Mouse (Mus musculus): ENCODE measurements around the gene Polrmt.

Polrmt gene

GRCm38 (mm10) chr10:79688720-79689119, 57.7 kb downstream of the Polrmt start, which contains the start of gene Gzmm:
TSS of gene Gzmm (plus strand) at chr10:79689020.
- DNase-seq (ENCODE audit: low spot score in 2 of 2), result no peak

DNA sequence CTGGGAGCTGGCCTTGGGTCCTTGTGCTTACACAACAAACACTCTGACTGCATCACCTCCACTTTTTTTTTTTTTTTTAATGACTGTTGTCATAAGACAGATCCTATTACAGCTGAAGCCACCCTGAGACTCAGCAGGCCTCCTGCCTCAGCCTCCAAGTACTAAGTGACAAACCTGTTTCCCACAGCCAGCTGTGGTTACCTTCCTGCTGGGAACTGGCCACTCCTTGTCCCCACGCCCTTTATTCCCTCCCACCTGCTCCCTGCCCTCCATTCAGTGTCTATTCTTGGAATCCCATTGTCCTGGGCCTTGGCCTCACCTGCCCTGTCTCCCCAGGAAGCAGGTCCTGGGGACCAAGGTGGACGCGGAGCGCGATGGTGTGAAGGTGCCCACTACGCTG, 58.9 kb downstream of the Polrmt start:
- no peak for DNase-seq (ENCODE audit: low spot score in 2 of 2)

DNA sequence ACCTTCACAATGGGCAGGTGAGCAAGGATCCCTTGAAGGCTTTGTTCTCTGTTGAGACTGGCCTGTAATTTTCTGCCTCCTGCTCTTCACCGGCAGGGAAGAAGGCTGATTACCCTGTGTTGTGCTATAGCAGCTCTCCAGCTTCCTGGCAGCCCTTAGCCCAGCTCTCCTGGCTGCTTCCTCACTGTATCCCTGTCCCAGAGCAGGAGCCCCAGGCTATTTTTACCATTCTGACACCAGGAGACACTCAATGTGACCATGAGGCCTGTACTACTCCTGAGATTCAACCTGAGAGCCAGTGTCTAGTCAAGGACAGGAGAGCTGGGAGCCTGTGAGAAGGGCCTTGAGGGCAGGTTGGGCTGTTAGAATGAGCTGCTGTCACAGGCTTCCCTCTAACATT, 59.7 kb downstream of the Polrmt start:
- no peak for DNase-seq (ENCODE audit: low spot score in 2 of 2)

GRCm38 (mm10) chr10:79686219-79686618, 60.2 kb downstream of the Polrmt start:
- no peak for DNase-seq (ENCODE audit: low spot score in 2 of 2)
